In the genomic region with DNA sequence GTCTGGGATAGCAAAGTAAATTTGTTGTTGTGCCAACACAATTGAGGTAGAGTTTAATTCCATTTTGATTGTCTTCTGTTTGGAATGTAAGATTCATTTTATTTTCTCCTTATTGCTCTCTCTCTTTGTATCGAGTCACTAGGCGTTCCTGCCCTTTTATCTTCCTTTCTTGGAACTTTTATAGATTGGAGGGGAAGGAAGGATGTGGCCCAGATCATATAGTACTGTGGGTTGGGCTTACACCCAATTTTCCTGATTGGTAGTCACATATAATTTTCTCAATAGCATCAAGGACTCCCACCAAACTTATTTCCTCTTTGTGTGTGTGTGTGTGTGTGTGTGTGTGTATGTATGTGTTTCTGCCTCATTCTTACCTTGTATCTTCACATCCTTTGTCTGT, we compare ENCODE assay signal across 8 mouse cellular contexts. TPM values are rescaled to one million over a fixed set of nuclear protein-coding genes. Genes with fewer than 3 reads are reported as not detected.
DNase-seq lines count a peak whose midpoint lies in the region; ATAC-seq and TF ChIP-seq lines count a peak whose summit lies in the region.

No protein-coding gene starts in this region.

- 0% methylated on average over 2 of the region's 2 CpGs for WGBS in heart, embryonic 14.5 days
- 0% methylated on average over 2 of the region's 2 CpGs for WGBS in forebrain, postnatal 0 days
- 5% methylated on average over 2 of the region's 2 CpGs for WGBS in macrophage (ENCODE audit: missing documents)

- H3K9ac ChIP-seq in heart, embryonic 14.5 days (ENCODE audit: low read length): peak overlapping the region; percentile 85
- no peak overlapping the region for H3K9ac ChIP-seq in forebrain, postnatal 0 days

- DNase-seq in heart, postnatal 4 days: no peak
- no peak for DNase-seq in G1E (ENCODE audit: low spot score)
- no peak for DNase-seq in forebrain, postnatal 0 days
- DNase-seq in adrenal gland, adult 8-10 months: no peak
- DNase-seq in thymus, postnatal 14 days: no peak
- no peak for DNase-seq in frontal cortex, postnatal 14 days (ENCODE audit: low spot score in 2 of 2)

- peaks cover 26% of the 10 kb centered on the region for H3K36me3 ChIP-seq in heart, embryonic 14.5 days (ENCODE audit: control insufficient read depth, insufficient read depth, low read length)
- H3K36me3 ChIP-seq in G1E (replicated peaks): peaks cover 33% of the 10 kb centered on the region
- H3K36me3 ChIP-seq in forebrain, postnatal 0 days (ENCODE audit: insufficient read depth): no peaks in the 10 kb centered on the region
- no peaks in the 10 kb centered on the region for H3K36me3 ChIP-seq in macrophage (ENCODE audit: inconsistent target)

- no peaks in the 10 kb centered on the region for H3K27me3 ChIP-seq in heart, embryonic 14.5 days (ENCODE audit: control insufficient read depth, insufficient read depth, low read length)
- no peaks in the 10 kb centered on the region for H3K27me3 ChIP-seq in G1E (ENCODE audit: insufficient read depth, low read length)
- no peaks in the 10 kb centered on the region for H3K27me3 ChIP-seq in forebrain, postnatal 0 days (ENCODE audit: insufficient read depth, low read length)

- no peak for TF ChIP-seq CTCF in G1E (IDR thresholded peaks at IDR 0.05; ENCODE audit: low read depth, low read length)
- no peak for TF ChIP-seq CTCF in forebrain, postnatal 0 days (IDR thresholded peaks at IDR 0.05; ENCODE audit: low read depth)

- peak overlapping the region; percentile 68 for H3K4me2 ChIP-seq in heart, embryonic 14.5 days (ENCODE audit: low read length)
- H3K4me2 ChIP-seq in forebrain, postnatal 0 days (ENCODE audit: low read depth): peak overlapping the region; percentile 78

- H3K27ac ChIP-seq in heart, embryonic 14.5 days (replicated peaks in 1 of 2; ENCODE audit: control insufficient read depth in 1 of 2, insufficient read depth in 1 of 2, low read depth in 2 of 2, low read length in 2 of 2): peak overlapping the region; percentile 81 to 93
- H3K27ac ChIP-seq in forebrain, postnatal 0 days (ENCODE audit: low read depth, low read length): no peak overlapping the region
- peak overlapping the region; percentile 82 for H3K27ac ChIP-seq in macrophage

- H3K9me3 ChIP-seq in heart, embryonic 14.5 days (ENCODE audit: control insufficient read depth, low read length): no peaks in the 10 kb centered on the region
- H3K9me3 ChIP-seq in G1E (replicated peaks): no peaks in the 10 kb centered on the region
- H3K9me3 ChIP-seq in forebrain, postnatal 0 days (ENCODE audit: low read length): no peaks in the 10 kb centered on the region

- peaks cover 54% of the 10 kb centered on the region for H3K79me2 ChIP-seq in macrophage (ENCODE audit: inconsistent target)

- ATAC-seq in heart, embryonic 14.5 days (ENCODE audit: insufficient number of reproducible peaks, insufficient read depth, low FRiP score, low read depth): no peak
- ATAC-seq in G1E (ENCODE audit: extremely low read depth, insufficient number of reproducible peaks, low FRiP score, poor library complexity, severe bottlenecking): no peak
- ATAC-seq in forebrain, postnatal 0 days: no peak

- peak overlapping the region; percentile 73 to 99 for H3K4me3 ChIP-seq in heart, embryonic 14.5 days (ENCODE audit: control insufficient read depth in 1 of 2, insufficient read depth in 1 of 2, low read depth in 1 of 2, low read length in 2 of 2)
- peak overlapping the region; percentile 92 for H3K4me3 ChIP-seq in G1E (ENCODE audit: low read depth, low read length)
- H3K4me3 ChIP-seq in forebrain, postnatal 0 days (ENCODE audit: low read depth, low read length): peak overlapping the region; percentile 65
- peak overlapping the region; percentile 78 for H3K4me3 ChIP-seq in macrophage (ENCODE audit: inconsistent target)

- H3K4me1 ChIP-seq in heart, embryonic 14.5 days (ENCODE audit: control insufficient read depth in 2 of 2, insufficient read depth in 2 of 2, low read length in 2 of 2): peaks cover 2 to 19% of the 10 kb centered on the region in 2 experiments; a peak in 3 of 4 replicates
- peaks cover 30% of the 10 kb centered on the region for H3K4me1 ChIP-seq in G1E (ENCODE audit: insufficient read depth, low read depth, low read length)
- H3K4me1 ChIP-seq in forebrain, postnatal 0 days (ENCODE audit: insufficient read depth): no peaks in the 10 kb centered on the region

RNA-seq across cellular contexts. Expression of a gene that starts 0.7 kb away (rescaled TPM):
- polyA plus RNA-seq in heart, embryonic 14.5 days (2014; fragmentation: Nextera tagmentation; extraction: Ambion mirVana): 56.2 and 60.8 TPM in 2 replicates
- total RNA-seq in heart, postnatal 4 days (2021): 10 to 100 TPM; 42.4 to 51.9 TPM
- 257 and 315 TPM in 2 replicates for total RNA-seq in G1E (2014; fragmentation: Nextera tagmentation)
- 119 and 142 TPM in 2 replicates for total RNA-seq in G1E (2017)
- polyA plus RNA-seq in G1E (2012): 11.7 and 16.7 TPM in 2 replicates
- total RNA-seq in forebrain, postnatal 0 days (2014; rRNA removed): 10.5 and 22.5 TPM in 2 replicates
- polyA plus RNA-seq in forebrain, postnatal 0 days (2015; fragmentation: Nextera tagmentation; extraction: Ambion mirVana): 11.0 and 11.2 TPM in 2 replicates
- total RNA-seq in macrophage (2018; cell fraction: chromatin; rRNA removed): 10 to 100 TPM in 5 of 26 experiments, 1 to 10 TPM in 21; 2.1 to 18.9 (median 7.1) TPM
- 10 to 100 TPM in 13 of 26 experiments, 1 to 10 TPM in 13; 4.3 to 30.1 (median 10.4) TPM for total RNA-seq in macrophage (2018; cell fraction: cytosol; rRNA removed)
- total RNA-seq in macrophage (2018; cell fraction: nucleus; rRNA removed): 10 to 100 TPM in 12 of 26 experiments, 1 to 10 TPM in 14; 2.6 to 18.6 (median 9.8) TPM
- 3.4 to 14.0 TPM (median 11.8 TPM) in 3 replicates for polyA plus RNA-seq in macrophage (2018)
- total RNA-seq in adrenal gland, adult 8-10 months (2022): 1 to 10 TPM; 1.9 to 2.1 (median 1.9) TPM

RNA-seq across cellular contexts. Expression of a gene that starts 16.9 kb away (rescaled TPM):
- 59.0 and 68.1 TPM in 2 replicates for polyA plus RNA-seq in heart, embryonic 14.5 days (2014; fragmentation: Nextera tagmentation; extraction: Ambion mirVana)
- total RNA-seq in heart, postnatal 4 days (2021): 10 to 100 TPM; 39.0 to 45.0 TPM
- total RNA-seq in G1E (2014; fragmentation: Nextera tagmentation) (35.2 and 79.6 TPM in 2 replicates), G1E (2017) (27.0 and 31.6 TPM in 2 replicates)
- polyA plus RNA-seq in G1E (2012) (63.3 and 82.7 TPM in 2 replicates), macrophage (2018) (38.6 to 159 TPM (median 48.4 TPM) in 3 replicates)
- 152 and 157 TPM in 2 replicates for total RNA-seq in forebrain, postnatal 0 days (2014; rRNA removed)
- 173 and 175 TPM in 2 replicates for polyA plus RNA-seq in forebrain, postnatal 0 days (2015; fragmentation: Nextera tagmentation; extraction: Ambion mirVana)
- 100 to 1,000 TPM; 136 to 537 (median 201) TPM for total RNA-seq in macrophage (2018; cell fraction: chromatin; rRNA removed)
- total RNA-seq in macrophage (2018; cell fraction: cytosol; rRNA removed): 100 to 1,000 TPM in 7 of 26 experiments, 10 to 100 TPM in 19; 72.0 to 192 (median 85.2) TPM
- 100 to 1,000 TPM; 131 to 456 (median 217) TPM for total RNA-seq in macrophage (2018; cell fraction: nucleus; rRNA removed)
- total RNA-seq in adrenal gland, adult 8-10 months (2022): 10 to 100 TPM; 58.5 to 74.6 (median 72.0) TPM
